Mouse (Mus musculus): ENCODE measurements at regions not wholly inside any gene's neighbourhood (a gene's known extent, or its start where the extent isn't known, plus 50 kb on each side); places are given as distances from the start of the nearest gene placed in this dataset.

DNA sequence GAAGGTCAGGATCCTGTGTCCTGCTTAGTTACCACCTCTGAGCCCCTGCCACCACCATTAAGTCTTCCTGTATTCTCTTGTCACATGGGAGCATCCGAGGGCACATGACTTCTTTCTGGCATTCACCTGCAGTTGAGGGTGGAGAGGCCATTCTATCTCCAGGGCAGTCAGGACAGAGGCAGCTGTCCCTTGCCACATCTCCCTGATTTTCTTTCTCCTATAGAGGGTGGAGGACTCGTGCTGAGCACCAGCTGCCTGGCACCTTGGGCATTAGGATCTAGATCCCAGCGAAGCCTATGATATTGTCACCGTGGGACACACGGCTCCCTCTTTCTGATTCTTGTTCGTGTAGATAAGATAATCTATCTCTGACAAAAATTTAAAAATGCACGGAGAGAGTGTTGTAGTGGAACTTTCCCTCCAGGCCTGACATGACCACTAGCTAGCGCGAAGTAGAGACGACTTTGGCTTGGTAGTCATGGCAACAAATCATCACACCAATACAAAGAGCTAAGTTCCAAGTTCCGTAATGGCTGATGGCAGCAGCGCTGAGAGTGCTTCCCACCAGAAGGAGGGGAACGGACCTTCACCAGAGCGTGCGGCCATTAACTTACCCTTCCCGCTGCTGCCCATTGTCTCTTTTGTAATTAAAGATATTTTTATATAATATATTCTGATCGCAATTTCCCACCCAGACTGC is 137.7 kb downstream of the Ipmk start:
- in situ Hi-C loops (cut with MboI, MseI): loop anchor here (25.0 kb wide), 1 partner anchor 823 kb away; the partner anchor contains the start of gene Phyhipl

DNA sequence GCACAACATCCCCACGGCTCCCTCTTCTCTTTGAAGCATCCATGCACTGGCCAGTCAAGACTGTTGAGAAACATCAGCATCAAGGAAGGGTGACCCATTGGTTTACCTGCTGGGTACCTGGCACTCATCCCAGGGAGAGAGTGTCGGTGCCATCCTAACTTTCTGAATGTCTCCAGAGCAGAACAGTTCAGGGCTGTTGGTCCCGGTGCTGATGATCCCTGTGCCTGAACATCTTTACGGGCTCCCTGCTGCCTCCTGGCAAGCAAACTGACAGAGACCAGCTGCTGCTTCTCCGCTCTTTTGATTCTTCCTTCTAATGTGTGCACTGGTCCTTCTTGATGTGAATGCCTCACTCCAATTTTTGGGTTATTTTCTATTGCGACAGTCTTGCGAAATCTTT is 142.2 kb downstream of the Ipmk start:
- in situ Hi-C loops (cut with MboI, MseI): loop anchor here (25.0 kb wide), 1 partner anchor 827 kb away; the partner anchor contains the start of gene Phyhipl

DNA sequence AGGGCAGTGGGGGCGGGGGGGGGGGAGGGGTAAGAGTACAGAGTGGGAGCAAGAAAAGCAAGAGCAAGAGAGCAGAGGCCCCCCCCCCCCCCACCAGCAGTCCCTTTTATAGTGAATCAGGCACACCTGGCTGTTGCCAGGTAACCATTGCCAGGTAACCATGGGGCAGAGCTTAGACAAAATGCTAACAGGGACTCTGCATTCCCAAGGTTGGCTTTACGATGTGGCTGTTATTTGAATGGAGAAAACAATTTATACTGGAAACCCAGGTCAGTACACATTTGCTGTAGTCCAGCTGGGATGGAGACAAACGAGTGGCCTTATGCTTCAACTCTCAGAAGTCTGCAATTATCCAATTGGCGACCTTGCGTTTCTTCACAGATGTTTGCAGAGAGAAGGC is 154.5 kb downstream of the Ipmk start:
- in situ Hi-C loops (cut with MboI, MseI): no loop called here

DNA sequence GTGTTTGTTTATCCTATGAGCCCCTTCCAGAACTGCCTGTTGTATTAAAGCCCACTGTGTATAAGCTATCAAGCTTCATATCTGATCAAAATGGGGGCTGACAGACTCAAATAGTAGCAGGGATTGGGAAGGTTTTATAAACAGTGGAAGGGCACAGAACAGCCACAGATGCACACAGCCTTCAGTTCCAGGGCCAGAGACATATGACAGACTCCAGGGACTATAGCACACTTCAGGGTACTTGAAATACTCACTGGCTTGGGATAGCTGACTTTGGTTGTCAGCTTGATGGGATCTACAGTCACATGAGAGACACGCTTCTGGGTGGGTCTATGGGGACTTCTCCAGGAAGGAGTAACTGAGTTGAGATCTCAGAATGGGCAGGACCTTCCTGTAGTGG is 156.7 kb downstream of the Ipmk start:
- in situ Hi-C loops (cut with MboI, MseI): no loop called here

DNA sequence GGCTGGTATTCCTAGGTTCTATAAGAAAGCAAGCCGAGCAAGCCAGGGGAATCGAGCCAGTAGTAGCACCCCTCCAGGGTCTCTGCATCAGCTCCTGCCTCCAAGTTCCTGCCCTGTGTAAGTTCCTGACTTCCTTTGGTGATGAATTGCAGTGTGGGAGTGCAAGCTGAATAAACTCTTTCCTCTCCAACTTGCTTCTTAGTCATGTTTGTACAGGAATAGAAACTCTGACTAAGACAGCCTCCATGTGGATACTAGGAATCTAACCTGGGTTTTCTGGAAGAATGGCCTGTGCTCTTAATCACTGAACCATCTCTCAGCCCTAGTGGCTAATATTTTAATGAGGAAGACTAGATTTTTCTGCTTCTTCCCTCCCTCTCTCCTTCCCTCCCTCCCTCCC is 177.7 kb downstream of the Ipmk start:
- in situ Hi-C loops (cut with MboI, MseI): loop anchor here (25.0 kb wide), 1 partner anchor 763 kb away; no protein-coding TSS in a partner anchor

DNA sequence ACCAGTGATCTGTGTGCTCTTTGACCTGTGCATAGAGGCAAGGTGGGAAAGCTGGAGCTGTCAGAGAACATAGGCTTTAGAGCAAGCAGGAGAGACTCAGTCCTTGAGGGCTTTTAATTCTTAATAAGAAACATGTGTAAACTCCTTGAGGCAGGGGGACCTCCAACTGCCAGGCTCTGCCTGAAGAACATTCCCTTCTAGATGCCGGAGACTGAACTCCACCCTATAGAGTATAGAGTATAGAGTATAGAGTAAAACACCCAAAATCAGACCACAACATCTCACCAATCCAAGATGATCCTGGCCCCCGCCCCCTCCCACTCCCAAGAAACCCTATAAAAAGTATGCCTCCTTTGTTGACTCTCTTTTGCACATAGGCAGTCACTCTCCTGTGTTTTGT is 186.2 kb downstream of the Ipmk start:
- in situ Hi-C loops (cut with MboI, MseI): loop anchor here (25.0 kb wide), 1 partner anchor 771 kb away; no protein-coding TSS in a partner anchor

DNA sequence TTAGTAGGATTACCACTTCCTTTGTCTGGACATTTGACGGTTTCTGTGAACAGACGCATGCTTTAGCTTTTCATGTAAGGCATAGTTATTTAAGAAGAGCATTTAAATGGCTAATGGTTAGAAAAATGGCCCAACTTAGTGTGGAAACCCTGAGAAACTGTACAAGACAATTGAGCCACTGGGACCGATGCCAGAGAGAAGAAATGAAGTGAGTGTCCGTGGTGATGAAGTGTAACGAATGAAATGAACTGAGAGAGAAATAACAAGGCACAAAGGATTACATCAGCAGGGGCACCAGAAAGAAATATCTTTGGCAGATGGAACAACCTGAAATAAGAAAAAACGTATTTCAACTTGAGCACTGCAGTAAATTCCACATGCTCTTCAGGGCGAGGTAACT is 197.9 kb downstream of the Ipmk start:
- in situ Hi-C loops (cut with MboI, MseI): loop anchor here (25.0 kb wide), 1 partner anchor 783 kb away; no protein-coding TSS in a partner anchor

DNA sequence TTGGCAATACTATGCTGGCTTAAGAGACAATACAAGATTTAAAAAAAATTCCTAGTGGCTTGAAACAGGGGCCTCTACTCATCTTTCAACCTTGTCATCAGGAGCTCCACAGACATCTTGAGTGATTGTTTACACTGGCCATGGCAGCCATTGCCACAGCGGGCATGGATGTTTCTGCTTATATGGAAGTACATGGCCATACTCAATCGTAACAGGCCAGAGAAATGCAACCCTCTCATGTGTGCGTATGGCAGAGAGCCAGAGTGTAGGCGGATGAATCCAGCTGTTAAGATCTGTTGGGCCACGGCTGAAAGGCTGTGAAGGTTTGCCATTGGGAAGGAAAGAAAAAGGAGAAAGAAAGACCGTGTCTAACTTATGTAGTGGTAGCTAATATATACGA is 198.9 kb downstream of the Ipmk start:
- in situ Hi-C loops (cut with MboI, MseI): loop anchor here (25.0 kb wide), 1 partner anchor 784 kb away; no protein-coding TSS in a partner anchor

DNA sequence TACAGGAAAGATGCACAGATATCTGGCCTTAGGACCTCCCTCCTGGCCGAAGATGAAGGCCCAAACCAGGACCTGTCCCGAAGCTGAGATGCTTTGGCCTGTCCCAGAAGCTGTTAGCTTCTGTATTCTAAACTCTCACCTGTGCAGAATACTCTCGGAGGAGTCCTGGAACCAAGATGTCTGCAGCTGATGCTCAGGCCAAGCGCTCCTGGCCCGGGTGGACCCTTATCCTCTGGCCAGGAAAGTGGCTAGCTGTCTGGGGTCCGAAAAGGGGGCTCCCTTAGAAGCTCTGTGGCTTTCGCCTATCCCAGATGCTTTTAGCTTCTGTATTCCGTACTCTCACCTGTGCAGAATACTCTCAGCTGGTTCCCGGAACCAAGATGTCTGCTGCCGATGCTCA is 236.2 kb downstream of the Ipmk start:
- in situ Hi-C loops (cut with MboI, MseI): no loop called here

DNA sequence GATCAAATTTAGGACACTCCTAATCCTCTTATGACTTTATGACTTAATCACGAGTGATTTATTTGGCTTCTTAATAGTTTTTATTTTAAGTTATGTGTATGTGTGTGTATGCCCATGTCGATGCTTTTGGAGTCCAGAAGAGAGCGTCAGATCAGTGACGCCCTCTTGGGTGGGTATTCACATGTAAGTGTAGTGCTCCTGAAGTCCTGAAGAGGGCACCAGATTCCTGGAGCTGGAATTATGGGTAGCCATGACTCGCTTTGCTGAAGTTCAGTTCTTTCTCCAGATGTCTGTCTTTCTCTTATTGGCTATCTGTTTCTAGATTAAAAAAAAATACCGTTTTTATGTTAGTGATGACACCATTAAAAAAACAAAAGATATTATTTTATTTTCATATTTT is 251.0 kb downstream of the Ipmk start:
- in situ Hi-C loops (cut with MboI, MseI): no loop called here

DNA sequence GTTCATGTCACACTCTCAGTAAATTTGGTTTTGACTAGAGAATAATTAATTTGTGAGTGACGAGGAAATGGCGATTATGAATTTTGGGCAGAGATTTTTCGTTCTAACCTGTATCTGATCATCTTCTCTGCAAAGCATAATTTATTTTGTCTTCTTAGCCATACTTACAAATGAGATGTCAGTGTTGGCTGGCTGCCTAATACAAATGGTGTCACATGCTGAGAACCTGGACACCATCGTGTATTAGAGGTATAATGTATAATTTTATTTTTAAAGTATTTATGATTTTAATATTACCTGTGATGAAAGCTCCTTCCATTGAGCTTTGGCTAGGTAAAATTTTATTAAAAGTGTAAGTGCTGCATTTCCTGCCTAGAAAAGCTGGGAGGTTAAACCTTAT is 266.2 kb downstream of the Ipmk start:
- in situ Hi-C loops (cut with MboI, MseI): no loop called here

DNA sequence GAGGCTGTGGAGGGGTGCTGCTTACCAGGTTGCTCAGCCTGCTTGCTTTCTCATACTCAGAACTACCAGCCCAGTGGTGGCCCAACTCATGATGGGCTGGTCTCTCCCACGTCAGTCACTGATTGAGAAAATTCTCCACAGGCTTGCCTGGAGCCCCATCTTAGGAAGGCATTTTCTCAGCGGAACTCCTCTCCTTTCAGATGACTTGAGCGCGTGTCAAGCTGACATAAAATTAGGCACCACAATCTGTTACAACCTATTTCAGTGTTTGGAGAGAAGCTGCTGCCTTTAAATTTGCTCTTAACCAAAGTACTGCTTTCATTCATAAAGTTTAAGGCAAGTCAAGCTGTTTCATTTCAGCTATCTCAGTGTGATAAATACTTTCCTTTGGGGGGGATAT is 269.6 kb downstream of the Ipmk start:
- in situ Hi-C loops (cut with MboI, MseI): no loop called here

DNA sequence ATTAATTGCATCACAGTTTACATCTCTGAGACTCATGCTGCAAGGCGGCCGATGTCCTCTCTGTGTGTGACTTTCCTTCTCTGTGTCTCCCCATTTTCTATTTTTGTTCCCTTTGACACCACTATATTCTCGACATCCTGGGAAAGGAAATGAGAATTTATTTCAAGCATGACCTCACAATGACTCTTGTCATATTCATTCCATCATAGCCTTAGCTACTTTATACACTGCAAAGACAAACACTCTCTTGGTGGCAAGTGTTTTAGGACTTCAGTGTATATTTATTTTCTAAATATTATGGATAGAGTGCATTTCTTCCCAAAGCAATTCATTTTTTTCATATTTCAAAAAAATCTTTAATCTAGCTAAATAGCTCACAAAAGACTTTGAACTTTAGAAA is 298.5 kb downstream of the Ipmk start:
- in situ Hi-C loops (cut with MboI, MseI): no loop called here

DNA sequence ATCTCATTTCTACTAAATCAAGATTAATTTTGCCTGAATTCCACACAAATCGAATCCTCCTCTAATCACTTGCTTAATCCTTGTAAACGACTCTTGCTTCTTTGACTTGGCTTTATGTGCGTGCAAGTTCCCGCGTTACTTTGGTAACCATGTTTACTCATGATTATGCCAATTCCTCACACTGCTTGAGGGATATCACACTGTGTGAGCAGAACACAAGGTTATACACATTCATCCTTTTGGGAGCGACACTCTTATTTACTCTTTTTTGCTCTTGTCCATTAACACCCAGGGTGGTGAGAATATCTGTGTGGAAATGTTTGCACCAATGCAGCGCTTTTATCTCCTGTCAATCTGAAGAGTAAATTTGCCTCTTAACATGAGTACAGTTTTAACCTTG is 310.0 kb downstream of the Ipmk start:
- in situ Hi-C loops (cut with MboI, MseI): no loop called here

DNA sequence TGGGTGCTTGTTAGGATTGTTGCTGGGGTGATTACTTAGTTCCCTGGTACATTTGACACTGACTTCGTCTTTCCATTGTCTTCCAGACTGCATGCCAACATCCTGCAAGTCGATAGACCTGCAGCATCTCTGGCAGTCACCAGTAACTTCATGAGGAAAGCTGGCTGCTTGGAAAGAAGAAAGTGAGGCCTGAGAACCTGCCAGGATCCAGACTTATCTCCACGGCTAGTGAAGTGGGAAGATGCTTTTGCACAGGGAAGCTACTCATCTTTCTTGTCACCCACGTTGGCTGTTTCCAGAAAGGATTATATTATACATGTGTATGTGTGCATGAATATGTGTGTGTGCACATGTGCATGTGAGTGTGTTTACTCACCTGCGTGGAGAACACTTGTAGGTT is 316.0 kb downstream of the Ipmk start:
- in situ Hi-C loops (cut with MboI, MseI): no loop called here

DNA sequence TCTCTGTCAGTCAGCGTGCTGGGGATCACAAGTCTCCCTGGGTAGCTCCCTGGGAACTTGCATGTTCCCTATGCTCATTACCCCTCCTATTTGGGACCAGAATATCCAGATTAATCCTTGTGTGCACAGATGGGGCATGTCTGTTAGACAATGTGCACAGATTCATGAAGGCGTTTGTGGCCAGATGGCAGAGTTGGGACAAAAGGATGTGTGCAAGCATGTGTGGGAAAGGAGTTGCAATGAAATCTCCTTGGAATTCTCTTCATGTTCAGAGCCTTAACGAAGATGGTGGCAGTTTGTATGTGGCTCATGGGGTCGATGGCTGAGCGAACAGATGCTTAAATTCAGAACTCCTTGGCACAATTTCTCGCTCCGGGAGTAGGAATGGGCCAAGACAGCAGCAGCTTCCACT is 319.6 kb downstream of the Ipmk start:
- in situ Hi-C loops (cut with MboI, MseI): no loop called here

DNA sequence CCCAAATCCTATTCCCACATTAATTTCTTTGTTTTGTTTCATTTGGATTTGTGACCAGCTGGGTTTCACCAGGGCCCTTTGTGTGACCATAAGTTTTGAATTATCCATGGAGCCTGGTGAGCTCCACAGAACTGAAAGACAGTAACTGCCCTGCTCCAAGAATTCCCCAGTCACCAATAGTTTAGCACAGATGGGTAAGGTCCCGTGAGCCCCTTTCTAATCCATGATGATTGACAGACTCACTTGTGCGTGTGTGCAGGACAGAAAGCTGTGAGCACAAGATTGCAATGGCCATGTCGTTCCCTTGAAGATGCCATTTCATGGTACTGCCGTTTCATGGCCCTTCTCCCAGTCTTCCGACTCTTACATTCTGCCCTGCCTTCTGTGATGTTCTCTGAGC is 331.7 kb downstream of the Ipmk start:
- in situ Hi-C loops (cut with MboI, MseI): no loop called here

DNA sequence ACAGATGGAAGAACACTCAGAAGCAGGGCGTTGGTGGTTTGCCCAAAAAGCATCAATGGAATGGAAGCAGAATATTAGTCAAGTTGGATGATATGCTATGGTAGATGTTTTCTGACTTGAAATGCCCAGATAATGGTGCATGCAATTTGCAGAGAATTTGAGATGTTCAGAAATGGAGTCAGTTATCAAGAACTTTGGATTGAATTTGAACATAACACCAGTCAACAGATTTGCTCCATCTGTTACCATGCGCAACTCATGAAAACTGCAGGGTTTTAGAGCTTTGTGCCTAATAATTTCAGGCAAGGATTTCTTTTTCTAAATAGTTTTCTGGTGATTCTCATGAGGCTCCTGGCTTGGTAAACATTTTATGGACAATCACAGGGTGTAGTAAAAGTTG is 365.9 kb downstream of the Ipmk start:
- in situ Hi-C loops (cut with MboI, MseI): no loop called here

DNA sequence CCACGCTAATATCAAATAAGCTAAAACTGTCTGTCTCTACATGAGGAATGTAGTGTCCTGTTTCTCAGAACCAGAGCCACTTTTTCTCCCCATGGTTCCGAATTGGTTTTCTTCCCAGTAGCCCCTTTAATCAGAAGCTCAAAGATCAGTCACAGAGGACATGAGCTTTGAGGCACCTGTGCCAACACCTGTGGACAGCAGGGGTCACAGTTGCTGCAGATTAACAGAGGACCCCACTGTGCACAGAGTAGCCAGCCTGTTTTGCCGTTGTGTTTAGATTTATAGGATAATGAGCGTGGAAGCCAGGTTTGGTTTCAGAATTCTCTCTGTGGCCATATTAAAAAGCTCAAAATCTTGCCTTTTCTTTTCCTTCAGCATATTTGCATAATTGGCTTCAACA is 380.2 kb downstream of the Ipmk start:
- in situ Hi-C loops (cut with MboI, MseI): no loop called here

DNA sequence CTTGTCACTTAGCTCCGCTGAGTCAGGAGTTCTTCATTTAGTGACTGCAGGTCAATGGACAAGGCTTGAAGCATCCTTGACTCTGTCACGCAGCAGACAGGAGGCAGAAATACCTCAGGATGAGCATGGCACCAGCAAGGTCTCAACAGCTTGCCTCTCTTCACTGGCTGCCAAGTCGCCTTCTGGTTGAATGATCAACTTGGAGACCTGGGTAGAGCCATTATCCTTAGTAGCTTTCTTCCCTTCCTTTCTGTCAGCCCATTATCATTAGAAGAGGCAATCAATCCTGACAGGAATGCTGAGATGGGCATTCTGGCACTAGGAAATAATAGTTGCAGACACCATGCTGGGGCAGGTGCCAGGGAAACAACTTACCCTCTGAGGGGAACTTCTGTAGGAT is 386.3 kb downstream of the Ipmk start:
- in situ Hi-C loops (cut with MboI, MseI): no loop called here

DNA sequence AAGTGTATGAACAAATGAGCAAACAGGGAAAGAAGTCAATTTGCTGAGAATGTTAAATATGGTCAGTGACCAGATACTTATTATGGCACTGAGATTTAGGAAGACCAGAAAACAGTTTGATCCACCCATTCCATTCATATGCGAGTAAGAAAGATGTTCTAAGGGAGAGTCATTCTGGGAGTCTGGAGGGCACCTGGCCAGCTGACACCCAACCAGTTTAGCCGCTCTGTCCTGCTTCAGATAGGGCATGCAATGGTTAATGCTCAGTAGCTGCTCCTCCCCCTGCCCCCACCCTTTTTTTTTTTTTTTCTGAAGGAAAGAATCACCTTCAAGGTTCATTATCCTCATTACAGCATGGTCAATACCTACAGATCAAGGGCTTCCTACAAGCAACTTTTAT is 386.9 kb downstream of the Ipmk start:
- in situ Hi-C loops (cut with MboI, MseI): no loop called here

DNA sequence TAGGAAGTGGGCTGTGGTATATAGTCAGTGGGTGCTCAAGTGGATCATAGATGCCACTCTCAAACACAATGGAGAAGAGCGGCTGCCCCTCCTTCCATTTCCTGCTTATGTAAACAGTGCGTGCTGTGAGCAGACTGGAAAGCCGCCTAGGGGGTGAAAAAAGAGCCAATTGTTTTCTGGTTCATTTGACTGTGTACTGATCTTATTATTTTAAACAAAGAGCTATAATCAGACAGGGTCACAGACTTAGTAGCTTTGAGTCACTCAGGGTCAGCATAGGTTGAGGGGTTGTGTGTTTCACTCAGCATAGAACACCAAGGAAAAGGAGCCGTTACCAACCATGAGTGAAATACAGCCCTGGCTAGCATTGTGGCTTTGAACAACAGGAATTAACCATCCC is 390.7 kb downstream of the Ipmk start:
- in situ Hi-C loops (cut with MboI, MseI): no loop called here

DNA sequence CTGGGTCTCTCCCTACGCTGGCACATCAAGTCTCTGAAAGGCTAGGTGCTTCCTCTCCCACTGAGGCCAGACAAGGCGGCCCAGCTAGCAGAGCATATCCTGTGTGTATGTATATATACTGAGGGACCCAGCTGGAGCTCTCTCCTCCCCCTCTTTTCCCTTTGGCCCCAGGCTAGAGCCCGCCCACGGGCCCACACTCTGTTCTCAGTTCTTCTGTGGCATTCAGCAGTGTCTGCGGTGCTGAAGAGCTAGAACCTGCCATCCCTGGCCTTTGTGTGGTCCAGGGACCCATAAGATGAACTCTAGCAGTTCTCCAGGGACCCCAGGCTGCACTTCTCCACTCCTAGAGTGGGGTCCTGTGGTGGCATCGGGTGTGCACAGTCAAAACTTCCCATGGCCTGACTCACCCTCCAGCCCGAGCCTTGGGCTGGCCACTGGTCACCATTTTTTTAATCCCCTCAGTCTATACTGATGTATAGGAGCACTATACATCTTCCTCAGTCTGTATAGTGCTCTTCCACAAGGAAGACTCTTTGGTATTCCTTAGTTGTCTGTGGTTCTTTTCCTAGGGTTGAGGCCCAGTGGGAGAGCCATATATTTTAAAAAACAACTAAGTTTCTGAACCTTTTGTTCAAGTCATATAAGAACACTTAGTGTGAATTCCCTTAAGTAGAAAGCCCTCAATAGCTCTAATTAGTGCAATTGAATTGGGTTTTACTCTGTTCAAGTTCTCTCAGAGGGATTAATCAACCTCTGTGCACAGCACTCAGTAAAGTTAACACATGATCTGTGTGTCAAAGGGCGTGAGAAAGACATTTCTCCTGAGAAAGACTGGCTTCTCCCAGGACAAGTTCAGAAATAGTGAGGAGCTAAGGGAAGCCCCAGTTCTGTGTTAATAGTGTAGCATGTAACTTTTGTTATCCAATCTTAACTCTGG is 401.3 kb downstream of the Ipmk start:
- in situ Hi-C loops (cut with MboI, MseI): no loop called here
